Mouse (Mus musculus) olfactory bulb, adult 2 months (tissue): ENCODE measurements around the gene Epp13.

Source experiments
- CTCF ChIP-seq: fragments of 200-500 bp; IDR thresholded peaks from 2 replicates; pipeline ENCODE4 v1.5.1; 2012; ENCODE audit warnings: low read depth, mild to moderate bottlenecking, low read length, moderate library complexity; ENCODE audit not compliant: insufficient read depth
- POLR2A ChIP-seq: fragments of 200-500 bp; IDR thresholded peaks from 2 replicates; pipeline ENCODE4 v1.6.1; 2012; ENCODE audit warnings: mild to moderate bottlenecking, low read depth, low read length, moderate library complexity; ENCODE audit not compliant: insufficient read depth

DNA sequence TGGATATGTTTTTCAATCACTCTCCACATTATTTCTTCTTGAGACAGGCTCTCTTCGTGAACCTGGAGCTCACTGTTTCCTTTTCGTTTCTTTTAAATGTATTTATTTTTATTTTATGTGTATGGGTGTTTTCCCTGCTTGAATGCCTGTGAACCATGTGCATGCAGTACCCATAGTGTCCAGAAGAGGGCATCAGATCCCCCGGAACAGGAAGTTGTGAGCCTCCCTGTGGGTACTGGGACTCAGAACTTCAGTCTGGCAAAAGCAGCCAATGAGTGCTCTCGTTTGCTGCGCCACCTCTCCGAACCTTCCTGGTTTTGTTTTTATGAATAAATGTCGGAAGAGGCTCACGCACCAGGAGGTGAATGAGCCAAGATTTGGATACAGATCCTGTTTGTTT is 13.2 kb downstream of the Epp13 start:
- TF ChIP-seq CTCF (0 out of 2 replicates have a peak, but pooled peaks have one; percentile 17), POLR2A (no peak)
